Mouse (Mus musculus) heart, postnatal 0 days (tissue): ENCODE measurements around the gene Arfgap1. TPM values are rescaled to one million over a fixed set of nuclear protein-coding genes. Genes with fewer than 3 reads are reported as not detected.

Experiments
- ATAC-seq: fragments of 200-750 bp; cut with Nextera tagmentation; 2 replicates; pipeline ENCODE4 v1.8.0; 2017; ENCODE audit warnings: low read depth, moderate number of reproducible peaks, moderate library complexity; ENCODE audit not compliant: insufficient read depth
- DNase-seq: peaks from one replicate; pipeline ENCODE4 v3.0.0-alpha.2; 2016; ENCODE audit warnings: low spot score
- H3K27ac ChIP-seq: fragments of 300-500 bp; sonication (generic); 2 replicates; pipeline ENCODE4 v1.5.1; 2014; ENCODE audit warnings: low read depth, mild to moderate bottlenecking
- H3K27me3 ChIP-seq: fragments of 300-500 bp; sonication (generic); 2 replicates; pipeline ENCODE4 v1.6.1; 2014; ENCODE audit warnings: low read length, mixed read lengths; ENCODE audit not compliant: control insufficient read depth, insufficient read depth
- H3K36me3 ChIP-seq: fragments of 300-500 bp; sonication (generic); replicated peaks from 2 replicates; pipeline ENCODE4 v1.6.1; 2014; ENCODE audit warnings: low read length, mixed read lengths; ENCODE audit not compliant: control insufficient read depth, insufficient read depth
- H3K4me1 ChIP-seq: fragments of 300-500 bp; sonication (generic); 2 replicates; pipeline ENCODE4 v1.6.1; 2014; ENCODE audit warnings: antibody characterized with exemption; ENCODE audit not compliant: control insufficient read depth, insufficient read depth
- H3K4me2 ChIP-seq: fragments of 300-500 bp; sonication (generic); 2 replicates; pipeline ENCODE4 v1.6.1; 2014; ENCODE audit warnings: low read depth, mild to moderate bottlenecking, low read length, moderate library complexity
- H3K4me3 ChIP-seq: fragments of 300-500 bp; sonication (generic); 2 replicates; pipeline ENCODE4 v1.5.1; 2014; ENCODE audit warnings: low read depth, low read length
- H3K9ac ChIP-seq: fragments of 300-500 bp; sonication (generic); replicated peaks from 2 replicates; pipeline ENCODE4 v1.6.1; 2014; ENCODE audit warnings: low read depth, low read length, mixed read lengths
- H3K9me3 ChIP-seq: fragments of 300-500 bp; sonication (generic); replicated peaks from 2 replicates; pipeline ENCODE4 v1.6.1; 2016; ENCODE audit warnings: low read length; ENCODE audit not compliant: control insufficient read depth
- CTCF ChIP-seq: IDR thresholded peaks from 2 replicates; pipeline ENCODE4 v1.5.1; 2016; ENCODE audit warnings: antibody characterized with exemption, control low read depth, low read depth
- EP300 ChIP-seq: IDR thresholded peaks from 2 replicates; pipeline ENCODE4 v1.6.1; 2016; ENCODE audit warnings: antibody characterized with exemption, low read depth
- WGBS: fragments of 180-500 bp; shearing (Covaris S2); extraction: QIAGEN DNeasy Blood & Tissue Kit; methylation state at CpG from one replicate; pipeline ENCODE4 v1.1.7; 2014; 5-methylcytosine and 5-hydroxymethylcytosine counted together
- polyA plus RNA-seq: library from polyadenylated mRNA; unstranded; fragments of >200 nt; fragmentation: Nextera tagmentation; extraction: Ambion mirVana; gene quantifications from 2 replicates; pipeline ENCODE4 v1.2.1, GENCODE M21; 2015
- total RNA-seq: library from RNA; depleted of rRNA; stranded (reverse); fragments of >200 nt; gene quantifications from 2 replicates; pipeline ENCODE4 v1.2.3, GENCODE M21; 2014; ENCODE audit warnings: low replicate concordance

The Arfgap1 gene
- total and polyA plus RNA-seq, 2 experiments from 2014 or later, result 51.4 to 58.7 TPM

DNA sequence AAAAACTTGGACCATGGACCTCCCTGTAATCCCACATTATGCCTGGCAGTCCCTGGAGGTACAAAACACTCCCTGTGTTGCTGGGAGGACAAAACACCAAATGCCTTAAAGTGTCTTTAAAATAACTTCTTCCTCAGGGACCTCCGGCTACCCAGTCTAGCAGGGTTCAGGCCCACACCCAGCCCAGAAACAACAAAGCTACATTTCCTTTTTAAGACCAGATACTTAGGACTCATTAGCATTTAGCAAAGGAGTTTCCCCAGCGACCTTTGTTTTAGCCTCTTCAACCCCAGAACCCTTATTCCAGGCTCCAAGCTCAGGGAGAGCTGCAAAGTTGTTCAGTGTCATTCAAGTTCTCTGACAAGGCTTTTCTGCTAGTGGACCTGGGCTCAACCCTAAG is 13.4 kb upstream of the Arfgap1 start:
- Histone ChIP-seq H3K4me1 (no peaks in the 10 kb centered on the region; the same call in none of the 2 replicates), H3K9me3 (no peaks in the 10 kb centered on the region), H3K36me3 (no peaks in the 10 kb centered on the region), H3K27me3 (peaks cover 10% of the 10 kb centered on the region), H3K4me3 (peak overlapping the region; percentile 53; the same call in 1 of the 2 replicates), H3K9ac (no peak overlapping the region), H3K27ac (no peak overlapping the region), H3K4me2 (peak overlapping the region; percentile 88)
- 45% methylated on average over 2 of the region's 2 CpGs for WGBS
- TF ChIP-seq EP300 (no peak), CTCF (no peak)
- ATAC-seq, result no peak
- no peak for DNase-seq

DNA sequence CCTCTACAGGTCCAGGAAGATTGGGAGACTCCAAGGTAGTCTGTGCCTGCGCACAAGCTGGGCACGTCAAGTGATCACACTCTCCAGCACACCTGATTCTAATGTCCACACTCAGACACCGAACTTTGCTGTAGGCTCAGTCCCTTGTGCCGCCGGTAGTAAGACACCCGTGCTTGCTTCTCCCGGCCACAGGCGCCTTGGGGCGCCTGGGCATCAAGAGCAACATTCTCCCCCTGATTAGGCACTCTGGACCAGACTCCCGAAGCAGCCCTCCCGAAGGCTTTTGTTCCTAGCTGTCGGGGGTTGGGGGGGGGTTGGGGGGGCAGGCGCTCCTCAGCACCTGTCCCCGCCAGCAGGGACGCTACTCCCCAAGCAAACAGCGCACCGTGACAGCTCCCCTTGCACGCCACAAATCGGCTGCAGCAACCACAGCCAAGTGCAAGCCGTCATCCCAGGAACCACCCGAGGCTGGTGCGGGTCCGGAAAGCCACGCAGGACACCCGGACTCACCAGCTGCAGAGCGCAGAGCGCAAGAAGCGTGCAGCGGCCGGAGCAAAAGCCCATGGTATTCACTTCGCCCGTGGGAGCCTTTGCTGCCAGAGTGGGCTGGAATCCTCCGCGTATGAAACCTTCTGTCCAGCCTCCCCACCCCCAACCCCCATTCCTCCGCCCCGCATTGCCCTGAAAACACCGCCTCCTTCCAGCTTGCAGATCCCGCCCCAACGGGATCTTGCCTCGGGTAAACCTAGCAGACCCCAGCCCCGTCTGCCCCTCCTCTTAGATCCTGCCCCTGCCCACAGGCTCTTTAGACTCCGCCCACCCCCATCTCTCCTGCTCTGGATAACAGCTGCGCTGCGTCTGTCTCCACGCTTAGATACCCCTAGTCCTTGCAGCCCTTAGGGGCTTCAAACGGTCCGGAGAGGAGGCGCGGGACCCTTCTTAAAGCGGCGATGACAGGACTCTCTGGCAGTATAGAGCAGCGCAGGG is 12.7 kb upstream of the Arfgap1 start, which contains the start of gene Nkain4:
TSS of gene Nkain4 (minus strand) at position 639 of the 987 bp plus-strand sequence.
- no peak for TF ChIP-seq EP300
- TF ChIP-seq CTCF, result no peak; the same call in 1 of the 2 replicates
- H3K4me1 ChIP-seq, result no peaks in the 10 kb centered on the region; the same call in none of the 2 replicates
- peak within 1 kb of the TSS; percentile 53 for H3K4me3 ChIP-seq
- H3K27ac ChIP-seq, result peak within 1 kb of the TSS; percentile 56; the same call in 1 of the 2 replicates
- DNase-seq (peak; percentile 49), ATAC-seq (peak; percentile 73)
- H3K36me3 ChIP-seq, result no peaks in the 10 kb centered on the region
- no peaks in the 10 kb centered on the region for H3K9me3 ChIP-seq
- peak within 1 kb of the TSS; percentile 88 for H3K4me2 ChIP-seq
- WGBS, result 2% methylated on average over 52 of the region's 52 CpGs
- peak within 1 kb of the TSS; percentile 14; the same call in 1 of the 2 replicates for H3K9ac ChIP-seq
- peaks cover 10% of the 10 kb centered on the region for H3K27me3 ChIP-seq

DNA sequence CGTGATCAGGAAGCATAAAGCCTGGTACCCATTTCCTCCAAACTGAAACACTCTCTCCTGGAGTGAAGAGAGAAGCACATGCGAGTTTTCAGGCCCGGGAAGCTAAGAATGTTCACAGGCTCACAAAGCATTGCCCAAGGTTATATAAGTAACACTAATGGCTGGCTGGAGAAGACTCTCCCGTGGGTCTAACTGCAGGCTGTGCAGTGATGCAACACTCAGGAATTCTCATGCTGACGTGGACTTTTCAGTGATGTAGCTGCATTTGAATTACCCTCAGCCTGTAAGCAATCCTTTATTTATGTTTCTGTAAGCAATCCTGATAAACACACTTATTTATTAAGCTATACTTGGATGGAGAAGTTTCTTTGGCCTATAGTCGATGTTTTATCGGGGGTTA is 7.4 kb upstream of the Arfgap1 start:
- H3K27me3 ChIP-seq, result peaks cover 11% of the 10 kb centered on the region
- H3K27ac ChIP-seq, result no peak overlapping the region
- no peaks in the 10 kb centered on the region for H3K36me3 ChIP-seq
- peaks cover 4% of the 10 kb centered on the region; the same call in 1 of the 2 replicates for H3K4me1 ChIP-seq
- WGBS, result 65% methylated on average over 7 of the region's 7 CpGs
- no peak overlapping the region for H3K9ac ChIP-seq
- no peaks in the 10 kb centered on the region for H3K9me3 ChIP-seq
- H3K4me2 ChIP-seq, result no peak overlapping the region
- no peak overlapping the region for H3K4me3 ChIP-seq
- ATAC-seq (no peak), DNase-seq (no peak)
- TF ChIP-seq CTCF (no peak), EP300 (no peak)

DNA sequence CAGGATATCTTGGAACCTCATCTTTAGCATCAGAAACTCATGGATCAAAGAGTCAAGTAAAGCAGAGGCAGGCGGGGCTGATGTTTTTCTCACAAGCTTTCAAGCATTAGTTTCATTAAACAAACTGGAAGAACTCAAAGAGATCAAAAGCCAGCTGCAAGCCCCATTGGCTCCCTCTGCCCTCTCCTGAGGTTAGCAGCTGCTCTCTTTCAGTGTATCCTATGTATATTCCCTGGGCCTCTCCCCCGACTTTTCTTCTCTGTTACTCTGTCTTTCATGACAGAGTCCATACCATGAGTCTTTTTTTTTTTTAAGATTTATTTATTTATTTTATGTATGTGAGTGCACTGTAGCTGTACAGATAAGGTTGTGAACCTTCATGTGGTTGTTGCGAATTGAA is 6.8 kb upstream of the Arfgap1 start:
- Histone ChIP-seq H3K4me2 (no peak overlapping the region), H3K27ac (no peak overlapping the region), H3K27me3 (peaks cover 11% of the 10 kb centered on the region), H3K4me1 (peaks cover 4% of the 10 kb centered on the region; the same call in 1 of the 2 replicates), H3K4me3 (no peak overlapping the region), H3K9ac (no peak overlapping the region), H3K9me3 (no peaks in the 10 kb centered on the region), H3K36me3 (no peaks in the 10 kb centered on the region)
- ATAC-seq (no peak), DNase-seq (no peak)
- 69% methylated on average over 3 of the region's 3 CpGs for WGBS
- TF ChIP-seq CTCF, result no peak
- TF ChIP-seq EP300, result no peak

DNA sequence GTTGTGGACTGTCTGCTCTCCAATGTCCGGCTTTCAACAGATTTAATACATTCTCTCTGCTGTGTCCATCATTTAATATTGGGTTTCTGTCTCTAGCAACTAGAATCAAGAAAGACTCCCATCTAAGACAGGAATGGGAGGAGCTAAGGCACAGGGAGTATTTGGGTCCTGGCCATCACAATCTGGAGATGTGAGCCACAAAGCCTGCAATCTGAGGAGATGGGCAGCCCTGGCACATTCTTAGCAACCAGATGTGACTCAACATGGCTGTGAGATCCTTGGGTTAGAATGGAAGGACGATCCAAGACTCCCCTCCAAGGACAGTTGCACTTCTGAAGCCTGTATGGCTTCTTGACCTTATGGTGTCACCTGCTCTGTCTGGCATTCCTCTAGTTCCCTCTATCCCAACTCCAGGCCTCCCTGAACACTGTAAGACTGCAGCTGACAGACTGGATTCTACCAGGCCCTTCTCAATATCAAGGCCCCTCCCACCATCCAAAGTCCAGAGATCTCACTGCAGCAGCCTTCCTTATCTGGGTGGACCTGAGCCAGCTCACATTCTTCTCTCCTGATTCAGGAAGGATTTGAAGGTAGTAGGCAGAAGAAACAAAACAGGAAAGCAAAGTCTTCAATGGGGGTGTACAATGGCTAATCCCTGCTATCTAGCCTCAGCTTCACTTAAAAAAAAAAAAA is 4.3 kb upstream of the Arfgap1 start:
- H3K4me2 ChIP-seq, result no peak overlapping the region
- 49% methylated on average over 2 of the region's 2 CpGs for WGBS
- H3K4me1 ChIP-seq, result peaks cover 8% of the 10 kb centered on the region; the same call in 1 of the 2 replicates
- ATAC-seq (no peak), DNase-seq (no peak)
- H3K27ac ChIP-seq, result no peak overlapping the region
- 0 out of 2 replicates have a peak, but pooled peaks cover 5% of the 10 kb centered on the region for H3K27me3 ChIP-seq
- no peak overlapping the region for H3K9ac ChIP-seq
- H3K4me3 ChIP-seq, result no peak overlapping the region
- TF ChIP-seq EP300 (no peak), CTCF (no peak)
- H3K36me3 ChIP-seq, result no peaks in the 10 kb centered on the region
- H3K9me3 ChIP-seq, result no peaks in the 10 kb centered on the region
